Mouse (Mus musculus) C3H10T1/2 (cell line): ENCODE results near the gene Palld. TPM values are rescaled to one million over a fixed set of nuclear protein-coding genes. Genes with fewer than 3 reads are reported as not detected.

Experiments used
- polyA plus RNA-seq, 2 experiments: library from polyadenylated mRNA; unstranded; fragments of >200 nt; fragmentation: generic; extraction: Trizol; gene quantifications; one replicate each; pipeline ENCODE4 v1.2.1; 2012; ENCODE audit warnings: missing spikeins in 2 of 2

Gene Palld
- 10 to 100 TPM in 1 of 2 experiments, 1 to 10 TPM in 1; 9.7 to 72.0 TPM for polyA plus RNA-seq

DNA sequence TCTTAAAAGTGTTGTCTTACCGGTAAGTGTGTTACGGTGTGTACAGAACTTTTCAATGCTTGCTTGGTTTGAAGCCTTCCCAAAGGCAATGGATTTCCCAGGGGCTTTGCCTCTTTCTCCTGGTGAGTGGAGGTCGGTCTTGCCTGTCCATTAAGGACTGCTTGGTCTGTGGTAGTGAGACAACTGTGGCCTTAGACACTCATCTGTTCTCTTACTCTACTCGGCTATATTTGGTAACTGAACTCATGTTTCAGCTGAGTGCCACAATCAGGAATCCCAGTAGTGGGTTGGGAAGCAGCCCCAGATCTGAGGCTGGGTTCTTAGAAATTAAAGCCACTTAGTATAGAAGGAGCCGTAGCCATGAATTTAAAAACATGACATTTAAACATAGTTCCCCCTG lies at the start of gene Palld:
Gene Palld (minus strand): TSS at position 170 of the 400 bp plus-strand sequence.

GRCm38 (mm10) chr8:61927777-61928494 lies 25.4 kb upstream of the Palld start, which contains the start of gene Ddx60:
Ddx60 (plus strand) TSS chr8:61928087.

DNA sequence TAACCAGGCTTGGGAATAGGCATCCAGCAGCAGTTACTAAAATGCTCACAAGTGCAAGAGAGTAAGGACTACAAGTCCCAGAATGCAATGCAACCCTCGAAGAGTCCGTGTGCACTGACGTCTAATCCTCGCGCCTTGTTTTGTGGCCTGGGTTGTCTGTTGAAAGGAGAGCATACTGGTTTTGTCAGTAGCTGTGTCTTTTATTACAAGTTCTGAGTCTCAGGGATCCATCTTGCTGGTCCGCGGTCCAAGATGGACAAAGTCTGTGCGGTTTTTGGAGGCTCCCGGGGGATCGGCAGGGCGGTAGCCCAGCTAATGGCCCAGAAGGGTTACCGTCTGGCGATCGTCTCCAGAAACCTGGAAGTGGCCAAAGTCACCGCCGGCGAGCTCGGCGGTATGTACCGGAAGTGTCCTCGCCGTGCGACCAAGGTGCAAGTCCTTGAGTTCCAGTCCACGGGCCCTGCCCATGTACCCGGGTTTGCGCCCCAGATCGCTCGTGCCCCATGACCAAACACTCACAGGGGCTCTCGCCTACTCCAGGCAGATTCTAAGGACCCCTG lies 414.8 kb downstream of the Palld start, which contains the start of gene Cbr4:
Gene Cbr4 (plus strand): TSS at position 138 of the 560 bp plus-strand sequence.

Other genes with a start within 250 kb of the Palld start
- under 1 TPM in 1 of 2 experiments, not detected in 1; 0.04 TPM for gene Ddx60, start 25.4 kb upstream of the Palld start, polyA plus RNA-seq
- not detected for gene Anxa10, start 220.5 kb upstream of the Palld start, polyA plus RNA-seq